Mouse (Mus musculus) kidney, postnatal 0 days (tissue): ENCODE data around the gene Dmgdh. TPM values are rescaled to one million over a fixed set of nuclear protein-coding genes. Genes with fewer than 3 reads are reported as not detected.

ENCODE experiments used
- ATAC-seq: fragments of 200-750 bp; cut with Nextera tagmentation; replicated peaks from 2 replicates; pipeline ENCODE4 v1.8.0; 2017; ENCODE audit warnings: low read depth, moderate number of reproducible peaks, moderate TSS enrichment, moderate library complexity; ENCODE audit not compliant: low FRiP score
- DNase-seq: peaks from one replicate; pipeline ENCODE4 v3.0.0-alpha.2; 2016; ENCODE audit warnings: low spot score
- H3K27ac ChIP-seq: fragments of 300-500 bp; sonication (generic); 2 replicates; pipeline ENCODE4 v1.5.1; 2014; ENCODE audit warnings: mild to moderate bottlenecking
- H3K27me3 ChIP-seq: fragments of 300-500 bp; sonication (generic); 2 replicates; pipeline ENCODE4 v1.6.1; 2014; ENCODE audit warnings: low read length, mixed read lengths; ENCODE audit not compliant: insufficient read depth
- H3K36me3 ChIP-seq: fragments of 300-500 bp; sonication (generic); 2 replicates; pipeline ENCODE4 v1.6.1; 2014; ENCODE audit warnings: low read length, mixed read lengths; ENCODE audit not compliant: insufficient read depth
- H3K4me1 ChIP-seq: fragments of 300-500 bp; sonication (generic); replicated peaks from 2 replicates; pipeline ENCODE4 v1.6.1; 2014; ENCODE audit warnings: antibody characterized with exemption, low read length, mixed read lengths; ENCODE audit not compliant: insufficient read depth
- H3K4me2 ChIP-seq: fragments of 300-500 bp; sonication (generic); 2 replicates; pipeline ENCODE4 v1.6.1; 2014; ENCODE audit warnings: mild to moderate bottlenecking, low read length, moderate library complexity, mixed read lengths
- H3K4me3 ChIP-seq: fragments of 300-500 bp; sonication (generic); replicated peaks from 2 replicates; pipeline ENCODE4 v1.5.1; 2014; ENCODE audit warnings: low read depth, low read length
- H3K9ac ChIP-seq: fragments of 300-500 bp; sonication (generic); 2 replicates; pipeline ENCODE4 v1.6.1; 2014; ENCODE audit warnings: low read depth, low read length
- H3K9me3 ChIP-seq: fragments of 300-500 bp; sonication (generic); replicated peaks from 2 replicates; pipeline ENCODE4 v1.6.1; 2016; ENCODE audit warnings: low read length, inconsistent platforms, mixed read lengths
- CTCF ChIP-seq: IDR thresholded peaks from 2 replicates; pipeline ENCODE4 v1.5.1; 2016; ENCODE audit warnings: antibody characterized with exemption, low read depth, mild to moderate bottlenecking, moderate library complexity
- WGBS: fragments of 180-500 bp; shearing (Covaris S2); extraction: QIAGEN DNeasy Blood & Tissue Kit; methylation state at CpG from one replicate; pipeline ENCODE4 v1.1.7; 2014; 5-methylcytosine and 5-hydroxymethylcytosine counted together
- polyA plus RNA-seq: library from polyadenylated mRNA; unstranded; fragments of >200 nt; fragmentation: Nextera tagmentation; extraction: Ambion mirVana; gene quantifications from 2 replicates; pipeline ENCODE4 v1.2.1, GENCODE M21; 2015

The Dmgdh gene
- polyA plus RNA-seq, 1 experiment from 2014 or later: 5.9 TPM

DNA sequence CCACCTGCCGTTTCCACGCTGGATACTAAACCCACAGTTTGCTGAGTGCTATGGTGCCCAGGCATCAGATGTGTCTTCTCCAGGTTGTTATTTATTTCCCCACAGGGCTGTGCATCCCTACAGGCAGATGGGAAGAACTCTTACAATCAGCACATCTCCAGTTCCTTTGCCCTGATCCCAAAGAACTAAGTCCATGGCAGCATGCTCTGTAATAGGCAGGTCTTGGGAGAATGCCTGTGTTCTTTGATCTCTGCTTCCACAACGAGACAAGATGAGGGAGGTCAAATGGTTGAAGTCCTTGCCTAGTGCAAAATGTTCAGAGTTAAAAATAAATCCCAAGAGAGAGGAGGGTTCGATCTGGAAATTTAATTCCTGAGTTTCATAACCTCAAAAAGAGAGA is 34.6 kb upstream of the Dmgdh start:
- Histone ChIP-seq H3K4me1 (no peaks in the 10 kb centered on the region), H3K27ac (no peak overlapping the region), H3K36me3 (no peaks in the 10 kb centered on the region), H3K4me2 (no peak overlapping the region), H3K9me3 (no peaks in the 10 kb centered on the region), H3K4me3 (no peak overlapping the region), H3K27me3 (no peaks in the 10 kb centered on the region), H3K9ac (no peak overlapping the region)
- TF ChIP-seq CTCF: no peak
- WGBS: 51% methylated on average over 4 of the region's 4 CpGs
- no peak for DNase-seq
- ATAC-seq: peak; percentile 74

DNA sequence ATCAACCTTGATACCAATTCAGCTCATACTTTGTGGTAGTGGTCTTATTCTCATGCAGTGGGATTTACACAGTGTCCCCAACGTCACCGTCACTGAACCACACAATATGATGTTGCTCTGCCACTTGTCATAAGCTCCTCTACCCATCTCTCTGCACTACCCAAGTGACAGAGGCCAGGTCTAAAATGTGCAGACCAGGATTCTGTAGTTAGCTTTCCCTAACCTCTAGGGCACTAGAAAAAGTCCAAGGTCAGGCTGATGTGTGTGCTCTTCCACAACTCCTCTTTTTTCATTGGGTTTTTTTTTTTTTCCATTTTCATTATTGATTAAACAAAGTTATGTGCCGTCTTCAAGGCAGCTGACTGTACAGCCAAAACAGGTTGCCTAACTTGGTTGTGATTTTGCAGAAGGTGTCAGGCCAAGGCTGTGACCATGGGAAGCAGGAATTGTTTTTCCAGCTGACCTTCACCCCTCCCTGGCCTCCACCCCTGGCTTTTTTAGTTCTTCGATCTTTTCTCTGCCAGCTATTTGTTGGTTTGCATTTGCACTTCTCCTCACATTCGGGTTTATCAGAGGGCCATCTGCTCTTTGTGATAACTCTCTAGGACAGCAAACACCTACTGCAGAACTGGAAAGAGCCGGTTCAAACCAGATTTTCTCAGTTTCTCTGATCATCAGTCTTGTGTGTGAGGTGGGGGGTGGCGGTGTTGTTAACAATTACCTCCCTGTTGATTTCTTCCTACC is 25.7 kb upstream of the Dmgdh start:
- H3K9me3 ChIP-seq: no peaks in the 10 kb centered on the region
- TF ChIP-seq CTCF: no peak
- WGBS: 80% methylated on average over 7 of the region's 7 CpGs
- H3K36me3 ChIP-seq: no peaks in the 10 kb centered on the region
- H3K4me1 ChIP-seq: no peaks in the 10 kb centered on the region
- ATAC-seq (no peak), DNase-seq (no peak)
- no peak overlapping the region for H3K9ac ChIP-seq
- no peak overlapping the region for H3K4me2 ChIP-seq
- no peak overlapping the region for H3K4me3 ChIP-seq
- no peaks in the 10 kb centered on the region for H3K27me3 ChIP-seq
- H3K27ac ChIP-seq: no peak overlapping the region

DNA sequence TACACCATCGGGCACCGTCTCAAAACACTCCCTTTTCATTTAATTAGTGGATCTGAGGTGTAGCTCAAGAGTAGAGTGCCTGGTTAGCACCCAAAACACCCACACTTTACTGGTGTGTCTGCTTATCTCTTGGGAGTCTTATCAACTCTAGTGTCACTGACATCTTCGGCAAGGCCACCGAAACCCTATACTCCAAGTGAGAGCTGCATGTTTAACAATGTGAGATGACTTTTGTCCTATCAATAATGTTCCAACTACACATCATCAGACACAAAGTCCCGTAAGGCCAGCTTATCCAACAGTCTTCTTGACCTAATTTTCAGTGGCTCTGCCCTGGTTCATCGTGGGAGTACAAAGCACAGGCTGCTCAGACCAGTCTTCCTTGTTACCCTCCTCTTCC is 20.9 kb upstream of the Dmgdh start:
- H3K9me3 ChIP-seq: no peaks in the 10 kb centered on the region
- H3K36me3 ChIP-seq: no peaks in the 10 kb centered on the region
- no peaks in the 10 kb centered on the region for H3K4me1 ChIP-seq
- no peak overlapping the region for H3K27ac ChIP-seq
- no peaks in the 10 kb centered on the region for H3K27me3 ChIP-seq
- no peak for TF ChIP-seq CTCF
- H3K4me3 ChIP-seq: no peak overlapping the region
- no peak overlapping the region for H3K4me2 ChIP-seq
- DNase-seq (no peak), ATAC-seq (no peak)
- 85% methylated on average over 6 of the region's 6 CpGs for WGBS
- H3K9ac ChIP-seq: no peak overlapping the region

DNA sequence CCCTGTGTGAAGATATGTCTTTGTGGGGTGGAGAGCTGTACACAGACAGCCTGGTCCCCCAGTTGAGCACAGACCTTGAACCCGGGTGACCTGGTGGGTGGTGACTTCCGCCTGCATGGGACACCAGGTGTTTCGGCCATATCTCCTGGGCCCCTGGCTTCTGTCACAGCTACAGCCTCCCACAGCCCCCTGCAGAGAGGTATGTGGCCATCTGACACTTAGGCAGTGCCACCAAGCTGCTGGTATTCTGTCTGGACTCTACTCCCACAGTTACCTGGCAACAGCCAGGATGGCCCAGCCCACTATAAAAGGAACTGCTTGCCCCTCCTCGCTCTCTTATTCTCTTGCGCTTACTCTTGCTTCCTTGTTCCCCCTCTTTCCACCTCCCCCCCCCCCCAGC is 16.3 kb upstream of the Dmgdh start:
- no peak overlapping the region for H3K9ac ChIP-seq
- TF ChIP-seq CTCF: no peak
- H3K4me1 ChIP-seq: no peaks in the 10 kb centered on the region
- DNase-seq (no peak), ATAC-seq (peak; percentile 63; the same call in 1 of the 2 replicates)
- H3K27ac ChIP-seq: no peak overlapping the region
- H3K36me3 ChIP-seq: no peaks in the 10 kb centered on the region
- no peak overlapping the region for H3K4me2 ChIP-seq
- no peak overlapping the region for H3K4me3 ChIP-seq
- 71% methylated on average over 5 of the region's 5 CpGs for WGBS
- H3K27me3 ChIP-seq: no peaks in the 10 kb centered on the region
- H3K9me3 ChIP-seq: no peaks in the 10 kb centered on the region

DNA sequence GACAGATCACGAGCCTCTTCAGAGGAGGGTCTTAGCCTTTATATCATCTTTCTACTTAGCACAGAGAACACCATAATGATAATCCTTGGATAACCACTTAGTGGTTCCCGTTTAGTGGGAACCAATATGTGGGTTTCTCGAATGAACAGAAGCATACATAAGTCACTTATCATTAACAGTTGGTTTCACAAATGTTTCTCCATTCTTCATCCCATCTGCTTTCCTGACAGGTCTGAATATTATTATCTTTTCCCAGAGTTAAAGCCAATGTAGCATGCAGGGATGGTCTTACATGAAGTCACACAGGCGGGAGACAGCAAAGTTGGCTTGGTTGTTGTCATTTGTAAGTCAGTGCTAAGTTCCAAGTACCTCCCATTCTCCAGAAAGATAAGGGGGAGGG is 6.6 kb upstream of the Dmgdh start:
- Histone ChIP-seq H3K27ac (no peak overlapping the region), H3K4me2 (no peak overlapping the region), H3K4me3 (no peak overlapping the region), H3K4me1 (no peaks in the 10 kb centered on the region), H3K27me3 (no peaks in the 10 kb centered on the region), H3K9ac (no peak overlapping the region), H3K9me3 (no peaks in the 10 kb centered on the region), H3K36me3 (no peaks in the 10 kb centered on the region)
- ATAC-seq: no peak
- WGBS: 83% methylated on average over 4 of the region's 4 CpGs
- TF ChIP-seq CTCF: no peak
- no peak for DNase-seq

DNA sequence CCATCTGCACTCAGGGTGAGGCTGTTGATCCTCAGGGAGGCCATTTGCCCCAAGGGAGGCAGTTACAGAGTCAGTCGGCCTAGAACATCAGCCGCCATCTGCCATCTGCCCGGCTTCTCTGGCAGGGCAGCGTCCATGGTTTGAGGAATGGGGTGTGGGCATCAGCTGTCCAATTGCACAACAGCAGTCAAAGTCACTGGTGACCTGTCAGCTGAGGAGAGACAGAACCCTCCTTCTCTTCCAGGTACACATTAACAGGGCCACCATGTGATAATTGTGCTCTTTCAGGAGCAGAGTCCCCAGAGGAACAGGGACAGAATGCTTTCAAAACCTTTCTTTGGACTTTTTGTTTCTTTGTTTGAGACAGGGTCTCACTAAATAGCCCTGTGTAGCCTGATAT is 1.9 kb upstream of the Dmgdh start:
- no peak overlapping the region for H3K4me3 ChIP-seq
- TF ChIP-seq CTCF: no peak
- ATAC-seq (peak; percentile 78), DNase-seq (no peak)
- H3K27me3 ChIP-seq: no peaks in the 10 kb centered on the region
- no peaks in the 10 kb centered on the region for H3K4me1 ChIP-seq
- H3K9ac ChIP-seq: no peak overlapping the region
- peak overlapping the region; percentile 6; the same call in 1 of the 2 replicates for H3K27ac ChIP-seq
- 79% methylated on average over 4 of the region's 4 CpGs for WGBS
- H3K36me3 ChIP-seq: no peaks in the 10 kb centered on the region
- no peak overlapping the region for H3K4me2 ChIP-seq
- no peaks in the 10 kb centered on the region for H3K9me3 ChIP-seq

DNA sequence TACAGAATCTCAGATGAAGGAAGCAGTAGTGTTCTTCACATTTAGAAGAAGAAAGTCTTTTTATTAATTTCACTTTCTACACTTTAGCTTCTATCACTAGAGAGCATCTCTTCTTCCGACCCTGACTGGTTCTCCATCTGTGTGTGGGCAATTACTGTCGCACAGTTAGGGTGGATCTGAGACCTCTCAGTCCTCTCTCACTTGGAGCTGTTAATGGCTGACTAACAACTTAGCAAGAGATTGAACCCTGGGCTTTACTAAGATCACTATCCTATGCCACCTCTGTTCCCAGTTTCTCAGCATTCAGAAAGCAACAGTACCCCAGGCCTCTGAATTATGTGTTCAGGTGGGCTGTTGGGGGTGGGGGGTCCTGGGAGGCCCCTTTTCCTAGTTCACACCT is 937 bp upstream of the Dmgdh start:
- ATAC-seq (no peak), DNase-seq (no peak)
- Histone ChIP-seq H3K9me3 (no peaks in the 10 kb centered on the region), H3K4me2 (peak overlapping the region; percentile 44; the same call in 1 of the 2 replicates), H3K36me3 (no peaks in the 10 kb centered on the region), H3K4me1 (no peaks in the 10 kb centered on the region), H3K27me3 (no peaks in the 10 kb centered on the region), H3K27ac (no peak overlapping the region), H3K9ac (no peak overlapping the region), H3K4me3 (no peak overlapping the region)
- 58% methylated on average over 2 of the region's 2 CpGs for WGBS
- TF ChIP-seq CTCF: no peak
